Mouse (Mus musculus) gastrocnemius, postnatal 25 days (tissue): ENCODE data around the gene Epb41l2. TPM values are rescaled to one million over a fixed set of nuclear protein-coding genes. Genes with fewer than 3 reads are reported as not detected.

ENCODE experiments used
- DNase-seq: peaks from one replicate; pipeline ENCODE4 v3.0.0; 2022
- total RNA-seq, 2 experiments: library from RNA; stranded (reverse); gene quantifications; 1 replicate in 1 of 2; 2 replicates in 1 of 2; pipeline ENCODE4 v1.2.3; 2021

The Epb41l2 gene
- total RNA-seq, 2 experiments from 2014 or later = 34.5 to 41.4 TPM

- DNase-seq = peak; percentile 23
Measured at GRCm38 (mm10) chr10:25436703-25437401, 77.3 kb downstream of the Epb41l2 start.

GRCm38 (mm10) chr10:25437586-25438298 is 78.1 kb downstream of the Epb41l2 start:
- DNase-seq = no peak

GRCm38 (mm10) chr10:25438299-25438680 is 78.7 kb downstream of the Epb41l2 start:
- DNase-seq = no peak

- no peak for DNase-seq
Measured at GRCm38 (mm10) chr10:25439163-25439562, 79.6 kb downstream of the Epb41l2 start.

- DNase-seq = no peak
Measured at GRCm38 (mm10) chr10:25439856-25440255, 80.3 kb downstream of the Epb41l2 start.

GRCm38 (mm10) chr10:25441405-25441804 is 81.8 kb downstream of the Epb41l2 start:
- no peak for DNase-seq

- DNase-seq = no peak
Measured at GRCm38 (mm10) chr10:25443626-25444025, 84.0 kb downstream of the Epb41l2 start.

GRCm38 (mm10) chr10:25444198-25444783 is 84.7 kb downstream of the Epb41l2 start:
- DNase-seq = no peak

GRCm38 (mm10) chr10:25446953-25447525 is 87.4 kb downstream of the Epb41l2 start:
- DNase-seq = no peak

GRCm38 (mm10) chr10:25448676-25449075 is 89.1 kb downstream of the Epb41l2 start:
- no peak for DNase-seq

GRCm38 (mm10) chr10:25449312-25450020 is 89.9 kb downstream of the Epb41l2 start:
- DNase-seq = no peak

GRCm38 (mm10) chr10:25453150-25453549 is 93.6 kb downstream of the Epb41l2 start:
- no peak for DNase-seq

- no peak for DNase-seq
Measured at GRCm38 (mm10) chr10:25453772-25454171, 94.2 kb downstream of the Epb41l2 start.

- no peak for DNase-seq
Measured at GRCm38 (mm10) chr10:25457118-25457517, 97.5 kb downstream of the Epb41l2 start.

- DNase-seq = no peak
Measured at GRCm38 (mm10) chr10:25457996-25458395, 98.4 kb downstream of the Epb41l2 start.

GRCm38 (mm10) chr10:25461832-25462231 is 102.2 kb downstream of the Epb41l2 start:
- DNase-seq = no peak

- DNase-seq = no peak
Measured at GRCm38 (mm10) chr10:25462669-25463068, 103.1 kb downstream of the Epb41l2 start.

- no peak for DNase-seq
Measured at GRCm38 (mm10) chr10:25466493-25466892, 106.9 kb downstream of the Epb41l2 start.

- no peak for DNase-seq
Measured at GRCm38 (mm10) chr10:25471944-25472343, 112.3 kb downstream of the Epb41l2 start.

GRCm38 (mm10) chr10:25479716-25480115 is 120.1 kb downstream of the Epb41l2 start:
- no peak for DNase-seq

GRCm38 (mm10) chr10:25482791-25483190 is 123.2 kb downstream of the Epb41l2 start:
- DNase-seq = no peak

GRCm38 (mm10) chr10:25488456-25488855 is 128.9 kb downstream of the Epb41l2 start:
- DNase-seq = peak; percentile 22
